In the genomic region with DNA sequence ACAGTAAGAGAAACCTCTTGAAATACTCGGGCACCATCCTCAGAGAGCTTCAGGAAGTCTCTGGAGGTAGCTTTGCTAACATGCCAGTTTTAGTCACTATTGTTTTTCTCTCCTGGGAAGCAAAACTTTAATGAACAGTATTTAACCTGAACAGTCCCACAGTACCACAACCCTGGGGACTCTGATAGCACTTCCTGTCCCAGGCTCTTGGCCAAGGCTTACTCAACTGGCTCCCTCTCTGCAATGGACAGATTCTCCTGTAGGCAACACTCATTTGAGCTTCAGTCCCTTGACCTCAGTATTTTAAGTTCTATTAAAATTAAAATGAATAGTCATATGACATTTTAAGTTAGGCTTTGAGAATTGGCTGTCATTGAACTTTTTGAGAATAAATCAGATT, we compare ENCODE assay signal across 11 mouse cellular contexts.
DNase-seq lines count a peak whose midpoint lies in the region; ATAC-seq and TF ChIP-seq lines count a peak whose summit lies in the region.
"Had no signal": no experiment of that assay in that cellular context is flagged by ENCODE, and none has a peak within 500 bp of the region (broad histone marks: within the 10 kb centered on the region; RNA-seq: fewer than 3 reads in every experiment).

No protein-coding gene starts in this region.

- no peak for TF ChIP-seq POLR2A in liver, adult 2 months (IDR thresholded peaks at IDR 0.05; ENCODE audit: extremely low read depth, insufficient read depth, low read length)

- no peaks in the 10 kb centered on the region for H3K79me2 ChIP-seq in liver, adult 2 months (ENCODE audit: control insufficient read depth, insufficient read depth, low read length)

- intact Hi-C loops in left cerebral cortex, postnatal 25 days (cut with DNase I): no loop called here

- WGBS in liver, adult 2 months: 19% methylated on average over 1 of the region's 1 CpGs

- H3K27ac ChIP-seq in liver, adult 2 months (replicated peaks; ENCODE audit: insufficient read depth, low read depth, low read length): no peak overlapping the region
- H3K27ac ChIP-seq in layer of hippocampus, adult 2 months: no peak overlapping the region

- no peaks in the 10 kb centered on the region for H3K27me3 ChIP-seq in liver, adult 2 months (ENCODE audit: control insufficient read depth, insufficient read depth, low read length)
- H3K27me3 ChIP-seq: megakaryocyte, embryonic 14.5 days had no signal

- TF ChIP-seq CTCF in liver, adult 2 months (IDR thresholded peaks at IDR 0.05; ENCODE audit: low read depth, low read length): no peak
- no peak for TF ChIP-seq CTCF in layer of hippocampus, adult 2 months (conservative IDR thresholded peaks at IDR 0.05)

- ATAC-seq in megakaryocyte progenitor cell, adult 5-6 weeks (replicated peaks; ENCODE audit: poor library complexity): peak; percentile 80
- ATAC-seq: Patski had no signal

- H3K4me3 ChIP-seq in liver, adult 2 months (ENCODE audit: insufficient read depth, low read depth, low read length): no peak overlapping the region
- no peak overlapping the region for H3K4me3 ChIP-seq in layer of hippocampus, adult 2 months

- no peaks in the 10 kb centered on the region for H3K36me3 ChIP-seq in liver, adult 2 months (ENCODE audit: control insufficient read depth, insufficient read depth, low read length)

- H3K9ac ChIP-seq in liver, adult 2 months (ENCODE audit: low read depth, low read length): no peak overlapping the region

- H3K4me1 ChIP-seq in liver, adult 2 months (ENCODE audit: control insufficient read depth, insufficient read depth, low read length): peaks cover 5% of the 10 kb centered on the region; the same call in 1 of the 2 replicates
- H3K4me1 ChIP-seq: megakaryocyte, embryonic 14.5 days had no signal

- peak; percentile 41 for DNase-seq in adrenal gland, adult 2 months
- DNase-seq in adrenal gland, postnatal 4 days (ENCODE audit: low spot score in 2 of 2): no peak
- DNase-seq in liver, adult 2 months (ENCODE audit: extremely low read depth, low read depth, low spot score): peak; percentile 64
- DNase-seq in liver: no peak
- peak; percentile 10 for DNase-seq in heart, postnatal 4 days
- DNase-seq in left cerebral cortex, postnatal 25 days (ENCODE audit: low spot score in 2 of 2): no peak
- no peak for DNase-seq in layer of hippocampus, adult 2 months (ENCODE audit: low spot score in 2 of 2)
- DNase-seq: cerebellum, adult 11 months had no signal

Comparison
In these comparisons a context has a peak if more than half of its experiments do, and no peak if none do; other contexts are left out.
1. DNase-seq: peak in adrenal gland, adult 2 months (single experiment), liver, adult 2 months (single experiment) and heart, postnatal 4 days (single experiment); none in adrenal gland, postnatal 4 days (0 of 2), liver (single experiment), left cerebral cortex, postnatal 25 days (0 of 2) and layer of hippocampus, adult 2 months (0 of 2).